Mouse (Mus musculus): ENCODE data around the gene Tnfrsf21. TPM values are rescaled to one million over a fixed set of nuclear protein-coding genes. Genes with fewer than 3 reads are reported as not detected.

The Tnfrsf21 gene
- polyA plus RNA-seq, 1 experiment from 2014 or later, result 24.9 TPM

- H3K4me3 ChIP-seq, result no peak overlapping the region
- no peaks in the 10 kb centered on the region for H3K27me3 ChIP-seq
- H3K9ac ChIP-seq, result no peak overlapping the region
- ATAC-seq (ENCODE audit: insufficient number of reproducible peaks, insufficient read depth, low FRiP score, low TSS enrichment, low read depth), result no peak
- no peaks in the 10 kb centered on the region for H3K4me1 ChIP-seq
- 95% methylated on average over 22 of the region's 22 CpGs for WGBS
- H3K9me3 ChIP-seq, result no peaks in the 10 kb centered on the region
- no peak overlapping the region for H3K4me2 ChIP-seq
- no peaks in the 10 kb centered on the region; the same call in 1 of the 2 replicates for H3K36me3 ChIP-seq
- H3K27ac ChIP-seq, result no peak overlapping the region
Observed at GRCm38 (mm10) chr17:43025819-43026593, 9.7 kb downstream of the Tnfrsf21 start.

- H3K27ac ChIP-seq, result no peak overlapping the region
- WGBS, result 96% methylated on average over 4 of the region's 4 CpGs
- no peak overlapping the region for H3K4me3 ChIP-seq
- H3K4me2 ChIP-seq, result no peak overlapping the region
- H3K4me1 ChIP-seq, result no peaks in the 10 kb centered on the region
- ATAC-seq (ENCODE audit: insufficient number of reproducible peaks, insufficient read depth, low FRiP score, low TSS enrichment, low read depth), result no peak
- H3K9me3 ChIP-seq, result no peaks in the 10 kb centered on the region
- no peaks in the 10 kb centered on the region for H3K27me3 ChIP-seq
- no peak overlapping the region for H3K9ac ChIP-seq
- no peaks in the 10 kb centered on the region; the same call in 1 of the 2 replicates for H3K36me3 ChIP-seq
Observed at GRCm38 (mm10) chr17:43026708-43027107, 10.4 kb downstream of the Tnfrsf21 start.

GRCm38 (mm10) chr17:43029546-43029945, 13.2 kb downstream of the Tnfrsf21 start:
- Histone ChIP-seq H3K4me3 (no peak overlapping the region), H3K4me2 (no peak overlapping the region), H3K27me3 (no peaks in the 10 kb centered on the region), H3K4me1 (no peaks in the 10 kb centered on the region), H3K36me3 (no peaks in the 10 kb centered on the region), H3K27ac (no peak overlapping the region), H3K9ac (no peak overlapping the region), H3K9me3 (no peaks in the 10 kb centered on the region)
- WGBS, result 86% methylated on average over 3 of the region's 3 CpGs
- ATAC-seq (ENCODE audit: insufficient number of reproducible peaks, insufficient read depth, low FRiP score, low TSS enrichment, low read depth), result no peak

- Histone ChIP-seq H3K9me3 (no peaks in the 10 kb centered on the region), H3K4me3 (no peak overlapping the region), H3K27ac (no peak overlapping the region), H3K27me3 (no peaks in the 10 kb centered on the region), H3K4me2 (no peak overlapping the region), H3K9ac (no peak overlapping the region), H3K4me1 (no peaks in the 10 kb centered on the region), H3K36me3 (no peaks in the 10 kb centered on the region)
- WGBS, result 84% methylated on average over 3 of the region's 3 CpGs
- ATAC-seq (ENCODE audit: insufficient number of reproducible peaks, insufficient read depth, low FRiP score, low TSS enrichment, low read depth), result no peak
Observed at GRCm38 (mm10) chr17:43030290-43030689, 13.9 kb downstream of the Tnfrsf21 start.

- H3K27ac ChIP-seq, result no peak overlapping the region
- 74% methylated on average over 8 of the region's 8 CpGs for WGBS
- H3K4me1 ChIP-seq, result no peaks in the 10 kb centered on the region
- no peak overlapping the region for H3K4me2 ChIP-seq
- no peaks in the 10 kb centered on the region for H3K9me3 ChIP-seq
- no peak overlapping the region for H3K9ac ChIP-seq
- no peak for ATAC-seq (ENCODE audit: insufficient number of reproducible peaks, insufficient read depth, low FRiP score, low TSS enrichment, low read depth)
- H3K27me3 ChIP-seq, result no peaks in the 10 kb centered on the region
- no peak overlapping the region for H3K4me3 ChIP-seq
- H3K36me3 ChIP-seq, result peaks cover 2% of the 10 kb centered on the region
Observed at GRCm38 (mm10) chr17:43032489-43033036, 16.2 kb downstream of the Tnfrsf21 start.

- H3K27ac ChIP-seq, result no peak overlapping the region
- no peak for ATAC-seq (ENCODE audit: insufficient number of reproducible peaks, insufficient read depth, low FRiP score, low TSS enrichment, low read depth)
- no peak overlapping the region for H3K4me2 ChIP-seq
Observed at GRCm38 (mm10) chr17:43035386-43035785, 19.0 kb downstream of the Tnfrsf21 start.

GRCm38 (mm10) chr17:43036058-43036757, 19.9 kb downstream of the Tnfrsf21 start:
- H3K9me3 ChIP-seq, result no peaks in the 10 kb centered on the region
- H3K4me2 ChIP-seq, result no peak overlapping the region
- H3K4me3 ChIP-seq, result no peak overlapping the region
- no peaks in the 10 kb centered on the region for H3K27me3 ChIP-seq
- no peak for ATAC-seq (ENCODE audit: insufficient number of reproducible peaks, insufficient read depth, low FRiP score, low TSS enrichment, low read depth)
- H3K36me3 ChIP-seq, result peaks cover 29% of the 10 kb centered on the region
- no peak overlapping the region for H3K27ac ChIP-seq
- 79% methylated on average over 10 of the region's 10 CpGs for WGBS
- H3K4me1 ChIP-seq, result no peaks in the 10 kb centered on the region
- no peak overlapping the region for H3K9ac ChIP-seq

More at GRCm38 (mm10) chr17:43035386-43035785, 19.0 kb downstream of the Tnfrsf21 start:
- Histone ChIP-seq H3K27me3 (no peaks in the 10 kb centered on the region), H3K9ac (no peak overlapping the region), H3K9me3 (no peaks in the 10 kb centered on the region), H3K4me1 (no peaks in the 10 kb centered on the region), H3K36me3 (peaks cover 27% of the 10 kb centered on the region), H3K4me3 (no peak overlapping the region)
- WGBS, result 86% methylated on average over 2 of the region's 2 CpGs

- Histone ChIP-seq H3K27me3 (no peaks in the 10 kb centered on the region), H3K4me2 (no peak overlapping the region), H3K27ac (no peak overlapping the region), H3K36me3 (peaks cover 44% of the 10 kb centered on the region), H3K4me3 (no peak overlapping the region), H3K4me1 (no peaks in the 10 kb centered on the region), H3K9me3 (no peaks in the 10 kb centered on the region), H3K9ac (no peak overlapping the region)
- 86% methylated on average over 3 of the region's 3 CpGs for WGBS
- no peak for ATAC-seq (ENCODE audit: insufficient number of reproducible peaks, insufficient read depth, low FRiP score, low TSS enrichment, low read depth)
Observed at GRCm38 (mm10) chr17:43040571-43040970, 24.2 kb downstream of the Tnfrsf21 start.

- no peaks in the 10 kb centered on the region for H3K27me3 ChIP-seq
- no peak overlapping the region for H3K4me2 ChIP-seq
- H3K9ac ChIP-seq, result no peak overlapping the region
- WGBS, result 91% methylated on average over 2 of the region's 2 CpGs
- no peaks in the 10 kb centered on the region for H3K9me3 ChIP-seq
- H3K4me3 ChIP-seq, result no peak overlapping the region
- H3K36me3 ChIP-seq, result 0 out of 2 replicates have a peak, but pooled peaks cover 8% of the 10 kb centered on the region
- no peaks in the 10 kb centered on the region for H3K4me1 ChIP-seq
- ATAC-seq (ENCODE audit: insufficient number of reproducible peaks, insufficient read depth, low FRiP score, low TSS enrichment, low read depth), result no peak
- H3K27ac ChIP-seq, result no peak overlapping the region
Observed at GRCm38 (mm10) chr17:43050619-43051018, 34.3 kb downstream of the Tnfrsf21 start.

GRCm38 (mm10) chr17:43052791-43053190, 36.4 kb downstream of the Tnfrsf21 start:
- H3K9ac ChIP-seq, result no peak overlapping the region
- 91% methylated on average over 1 of the region's 1 CpGs for WGBS
- H3K36me3 ChIP-seq, result 0 out of 2 replicates have a peak, but pooled peaks cover 8% of the 10 kb centered on the region
- H3K4me3 ChIP-seq, result no peak overlapping the region
- H3K27ac ChIP-seq, result no peak overlapping the region
- H3K4me1 ChIP-seq, result no peaks in the 10 kb centered on the region
- no peaks in the 10 kb centered on the region for H3K9me3 ChIP-seq
- no peak overlapping the region for H3K4me2 ChIP-seq
- H3K27me3 ChIP-seq, result no peaks in the 10 kb centered on the region
- ATAC-seq (ENCODE audit: insufficient number of reproducible peaks, insufficient read depth, low FRiP score, low TSS enrichment, low read depth), result no peak

GRCm38 (mm10) chr17:43053943-43054342, 37.6 kb downstream of the Tnfrsf21 start:
- Histone ChIP-seq H3K27me3 (no peaks in the 10 kb centered on the region), H3K9me3 (no peaks in the 10 kb centered on the region), H3K9ac (no peak overlapping the region), H3K36me3 (0 out of 2 replicates have a peak, but pooled peaks cover 8% of the 10 kb centered on the region), H3K27ac (no peak overlapping the region), H3K4me2 (no peak overlapping the region), H3K4me1 (no peaks in the 10 kb centered on the region), H3K4me3 (no peak overlapping the region)
- WGBS, result 93% methylated on average over 10 of the region's 10 CpGs
- ATAC-seq (ENCODE audit: insufficient number of reproducible peaks, insufficient read depth, low FRiP score, low TSS enrichment, low read depth), result no peak
